Mouse (Mus musculus) erythroblast, embryonic 14.5 days (primary cell): ENCODE measurements at regions not wholly inside any gene's neighbourhood (a gene's known extent, or its start where the extent isn't known, plus 50 kb on each side); places are given as distances from the start of the nearest gene placed in this dataset.

Experiments
- H3K27me3 ChIP-seq: 2 replicates; pipeline ENCODE4 v1.6.1; 2012; ENCODE audit warnings: inconsistent platforms; ENCODE audit not compliant: control insufficient read depth
- H3K36me3 ChIP-seq: 2 replicates; pipeline ENCODE4 v1.6.1; 2012; ENCODE audit warnings: mild to moderate bottlenecking, inconsistent platforms; ENCODE audit not compliant: control insufficient read depth
- H3K4me1 ChIP-seq: 2 replicates; pipeline ENCODE4 v1.6.1; 2012; ENCODE audit warnings: inconsistent platforms; ENCODE audit not compliant: control insufficient read depth
- H3K4me3 ChIP-seq: replicated peaks from 2 replicates; pipeline ENCODE3; 2012; ENCODE audit warnings: moderate library complexity, mild to moderate bottlenecking, inconsistent platforms
- H3K9me3 ChIP-seq: 2 replicates; pipeline ENCODE4 v1.6.1; 2012; ENCODE audit warnings: low read length, inconsistent platforms, mixed read lengths; ENCODE audit not compliant: control insufficient read depth
- GATA1 ChIP-seq: IDR thresholded peaks from 2 replicates; pipeline ENCODE4 v1.6.1; 2012; ENCODE audit warnings: low read length, inconsistent platforms, mixed read lengths
- TAL1 ChIP-seq: IDR thresholded peaks from 3 replicates; pipeline ENCODE4 v1.6.1; 2012; ENCODE audit warnings: low read length, inconsistent platforms, mixed read lengths

GRCm38 (mm10) chr15:62461398-62462051 lies 1383.5 kb downstream of the Gsdmc2 start:
- Histone ChIP-seq H3K4me1 (no peaks in the 10 kb centered on the region), H3K36me3 (no peaks in the 10 kb centered on the region), H3K9me3 (no peaks in the 10 kb centered on the region), H3K4me3 (no peak overlapping the region), H3K27me3 (no peaks in the 10 kb centered on the region)
- no peak for TF ChIP-seq TAL1
- no peak for TF ChIP-seq GATA1

GRCm38 (mm10) chr15:62460724-62461123 lies 1384.3 kb downstream of the Gsdmc2 start:
- no peaks in the 10 kb centered on the region for H3K36me3 ChIP-seq
- H3K9me3 ChIP-seq, result no peaks in the 10 kb centered on the region
- no peaks in the 10 kb centered on the region for H3K27me3 ChIP-seq
- H3K4me1 ChIP-seq, result no peaks in the 10 kb centered on the region
- TF ChIP-seq GATA1 (no peak), TAL1 (no peak)
- no peak overlapping the region for H3K4me3 ChIP-seq

DNA sequence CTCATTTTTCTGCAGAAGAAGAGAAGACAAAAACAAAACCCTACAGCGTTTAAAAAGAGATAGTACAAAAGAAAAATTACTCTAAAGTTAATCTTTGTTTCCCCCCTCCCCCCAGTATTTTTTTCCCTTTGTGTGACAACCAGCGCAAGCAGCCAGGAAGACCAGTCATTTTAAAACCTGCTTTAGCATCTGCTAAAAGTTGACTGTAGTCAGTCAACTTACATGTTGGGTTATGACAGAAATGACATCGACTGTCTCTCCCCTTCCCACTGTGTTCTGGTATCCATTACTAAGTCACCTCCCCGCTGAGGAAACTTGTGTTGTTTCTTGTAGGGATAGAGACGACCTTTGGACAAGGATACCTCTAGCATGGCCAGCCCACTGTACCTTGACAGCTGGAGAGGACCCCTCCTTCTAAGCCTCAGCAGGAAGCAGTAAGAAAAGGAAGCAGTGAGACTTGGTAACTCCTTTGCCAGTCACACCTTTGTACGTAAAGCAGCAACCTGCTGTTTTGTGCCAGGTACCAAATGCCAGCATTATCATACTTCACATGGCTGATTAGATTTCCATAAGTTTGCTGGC lies 1384.9 kb downstream of the Gsdmc2 start:
- H3K27me3 ChIP-seq, result no peaks in the 10 kb centered on the region
- TF ChIP-seq GATA1 (no peak), TAL1 (no peak)

GRCm38 (mm10) chr15:62457990-62458389 lies 1387.0 kb downstream of the Gsdmc2 start:
- no peaks in the 10 kb centered on the region for H3K27me3 ChIP-seq
- TF ChIP-seq TAL1, result no peak
- no peak for TF ChIP-seq GATA1
- H3K4me3 ChIP-seq, result no peak overlapping the region
- H3K36me3 ChIP-seq, result no peaks in the 10 kb centered on the region
- no peaks in the 10 kb centered on the region for H3K9me3 ChIP-seq
- H3K4me1 ChIP-seq, result no peaks in the 10 kb centered on the region

More for the DNA sequence above, 1384.9 kb downstream of the Gsdmc2 start:
- Histone ChIP-seq H3K4me1 (no peaks in the 10 kb centered on the region), H3K4me3 (no peak overlapping the region), H3K36me3 (no peaks in the 10 kb centered on the region), H3K9me3 (no peaks in the 10 kb centered on the region)

DNA sequence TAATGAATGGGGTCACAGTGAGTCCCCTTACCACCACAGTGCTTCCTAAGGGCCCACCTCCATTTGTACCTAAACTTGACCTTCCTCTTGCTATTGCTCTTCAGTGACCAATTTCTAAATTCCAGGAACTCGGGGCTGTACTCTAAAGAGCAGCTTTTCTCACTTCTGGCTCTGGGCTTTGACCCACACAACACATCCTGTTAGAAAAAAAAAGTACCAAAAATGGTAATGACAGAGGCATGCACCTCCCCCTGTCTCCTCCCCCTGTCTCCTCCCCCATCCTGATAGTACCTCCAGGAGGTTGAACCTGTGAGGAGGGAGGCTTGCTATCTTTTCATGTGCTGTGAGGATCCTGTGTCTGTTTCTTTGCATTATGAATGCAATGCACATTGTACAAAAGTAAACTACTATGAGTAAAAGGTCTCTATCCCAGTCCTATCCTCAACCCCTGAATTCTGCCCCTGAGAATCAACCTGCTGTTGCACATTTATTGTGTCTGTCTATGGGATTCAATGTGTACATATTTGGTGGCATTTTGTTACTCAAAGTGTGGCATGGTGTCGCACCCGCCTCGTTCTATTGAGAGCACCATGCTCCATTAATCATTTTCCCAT lies 1387.8 kb downstream of the Gsdmc2 start:
- TF ChIP-seq GATA1 (no peak), TAL1 (no peak)
- Histone ChIP-seq H3K4me3 (no peak overlapping the region), H3K27me3 (no peaks in the 10 kb centered on the region), H3K9me3 (no peaks in the 10 kb centered on the region), H3K4me1 (no peaks in the 10 kb centered on the region), H3K36me3 (no peaks in the 10 kb centered on the region)

GRCm38 (mm10) chr15:62456020-62456419 lies 1389.0 kb downstream of the Gsdmc2 start:
- Histone ChIP-seq H3K36me3 (no peaks in the 10 kb centered on the region), H3K9me3 (no peaks in the 10 kb centered on the region), H3K4me3 (no peak overlapping the region), H3K4me1 (no peaks in the 10 kb centered on the region), H3K27me3 (no peaks in the 10 kb centered on the region)
- no peak for TF ChIP-seq GATA1

DNA sequence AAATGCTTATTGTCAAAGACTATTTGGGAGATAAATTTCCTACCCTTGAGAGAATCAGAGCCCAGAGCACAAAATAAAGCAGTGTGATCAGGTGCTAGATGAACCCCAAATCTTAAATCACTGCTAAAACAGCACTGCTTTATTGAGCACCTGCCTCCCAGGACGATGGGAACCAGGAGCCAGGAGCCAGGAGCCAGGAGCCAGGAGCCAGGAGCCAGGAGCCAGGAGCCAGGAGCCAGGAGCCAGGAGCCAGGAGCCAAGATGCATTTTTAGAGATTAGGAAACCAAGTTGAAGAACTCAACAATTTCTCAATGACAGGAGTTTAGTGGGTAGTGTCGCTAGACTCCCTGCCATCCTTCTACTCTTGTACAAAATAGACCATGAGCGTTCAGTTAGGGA lies 1396.9 kb downstream of the Gsdmc2 start:
- Histone ChIP-seq H3K4me1 (no peaks in the 10 kb centered on the region), H3K9me3 (no peaks in the 10 kb centered on the region), H3K4me3 (no peak overlapping the region), H3K36me3 (no peaks in the 10 kb centered on the region), H3K27me3 (no peaks in the 10 kb centered on the region)
- TF ChIP-seq GATA1 (no peak), TAL1 (no peak)

- Histone ChIP-seq H3K9me3 (no peaks in the 10 kb centered on the region), H3K4me3 (no peak overlapping the region), H3K36me3 (no peaks in the 10 kb centered on the region), H3K27me3 (no peaks in the 10 kb centered on the region), H3K4me1 (no peaks in the 10 kb centered on the region)
- TF ChIP-seq TAL1 (no peak), GATA1 (no peak)
Measured at GRCm38 (mm10) chr15:62439211-62439610, 1405.8 kb downstream of the Gsdmc2 start.

- TF ChIP-seq GATA1 (no peak), TAL1 (no peak)
- H3K4me3 ChIP-seq, result no peak overlapping the region
- no peaks in the 10 kb centered on the region for H3K4me1 ChIP-seq
- H3K9me3 ChIP-seq, result no peaks in the 10 kb centered on the region
- H3K36me3 ChIP-seq, result no peaks in the 10 kb centered on the region
- H3K27me3 ChIP-seq, result no peaks in the 10 kb centered on the region
Measured at GRCm38 (mm10) chr15:62436631-62437030, 1408.3 kb downstream of the Gsdmc2 start.
